Mouse (Mus musculus): ENCODE measurements around the gene Pdzrn4. TPM values are rescaled to one million over a fixed set of nuclear protein-coding genes. Genes with fewer than 3 reads are reported as not detected.
A peak's percentile ranks its signal among the peaks of the same experiment; 100 is the strongest.

Gene Pdzrn4
- polyA plus RNA-seq, 1 experiment from 2014 or later = 2.1 TPM

DNA sequence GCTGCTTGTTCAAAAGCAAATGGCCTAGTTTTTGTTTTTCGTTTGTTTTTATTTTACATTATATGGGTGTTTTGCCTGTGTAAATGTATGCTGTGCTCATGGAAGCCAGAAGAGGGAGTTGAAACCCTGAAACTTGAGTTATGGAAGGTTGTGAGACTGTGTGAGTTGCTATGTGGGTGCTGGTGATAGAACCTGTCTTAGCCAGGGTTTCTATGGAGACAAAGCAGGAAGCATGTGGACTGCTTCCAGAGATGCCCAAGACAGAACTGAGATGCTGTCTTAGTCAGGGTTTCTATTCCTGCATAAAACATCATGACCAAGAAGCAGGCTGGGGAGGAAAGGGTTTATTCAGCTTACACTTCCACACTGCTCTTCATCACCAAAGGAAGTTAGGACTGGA lies 190.8 kb downstream of the Pdzrn4 start:
- no peak overlapping the region for H3K4me2 ChIP-seq (ENCODE audit: low read depth, low read length)
- no peak overlapping the region for H3K4me3 ChIP-seq (ENCODE audit: low read length)
- H3K36me3 ChIP-seq (ENCODE audit: control insufficient read depth, insufficient read depth) = no peaks in the 10 kb centered on the region
- 78% methylated on average over 1 of the region's 1 CpGs for WGBS
- no peak overlapping the region for H3K9ac ChIP-seq (ENCODE audit: low read length)
- ATAC-seq (replicated peaks; ENCODE audit: extremely low read depth, insufficient read depth, low FRiP score) = no peak
- no peak overlapping the region for H3K27ac ChIP-seq (ENCODE audit: low read length)
- H3K9me3 ChIP-seq (replicated peaks; ENCODE audit: control insufficient read depth, low read length) = no peaks in the 10 kb centered on the region
- no peaks in the 10 kb centered on the region for H3K4me1 ChIP-seq (ENCODE audit: control insufficient read depth, insufficient read depth, low read length)
- no peaks in the 10 kb centered on the region for H3K27me3 ChIP-seq (ENCODE audit: control insufficient read depth, insufficient read depth, low read length)

DNA sequence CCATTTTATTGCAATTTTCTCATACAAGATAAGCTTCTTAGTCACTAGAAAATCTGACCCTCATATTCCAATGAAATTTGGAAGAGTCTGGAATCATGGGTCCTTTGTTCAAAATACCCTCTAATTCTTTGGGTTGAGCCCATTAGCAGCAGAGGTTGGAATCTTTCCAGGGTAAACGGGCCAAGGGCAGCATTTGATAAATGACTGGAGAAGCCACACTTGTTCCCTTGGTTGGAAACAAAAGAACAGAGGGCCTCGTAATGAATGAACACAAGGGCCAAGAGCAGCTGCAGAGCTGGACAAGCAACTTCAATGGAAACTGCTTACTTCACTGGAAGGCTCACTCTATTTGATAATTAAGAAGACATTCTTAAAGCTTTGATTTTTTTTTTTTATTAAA lies 198.0 kb downstream of the Pdzrn4 start:
- Histone ChIP-seq H3K9me3 (replicated peaks; ENCODE audit: control insufficient read depth, low read length) (no peaks in the 10 kb centered on the region), H3K36me3 (ENCODE audit: control insufficient read depth, insufficient read depth) (no peaks in the 10 kb centered on the region), H3K27ac (ENCODE audit: low read length) (no peak overlapping the region), H3K4me1 (ENCODE audit: control insufficient read depth, insufficient read depth, low read length) (no peaks in the 10 kb centered on the region), H3K9ac (ENCODE audit: low read length) (no peak overlapping the region), H3K4me3 (ENCODE audit: low read length) (no peak overlapping the region), H3K4me2 (ENCODE audit: low read depth, low read length) (no peak overlapping the region), H3K27me3 (ENCODE audit: control insufficient read depth, insufficient read depth, low read length) (no peaks in the 10 kb centered on the region)
- 24% methylated on average over 2 of the region's 2 CpGs for WGBS
- no peak for ATAC-seq (replicated peaks; ENCODE audit: extremely low read depth, insufficient read depth, low FRiP score)

DNA sequence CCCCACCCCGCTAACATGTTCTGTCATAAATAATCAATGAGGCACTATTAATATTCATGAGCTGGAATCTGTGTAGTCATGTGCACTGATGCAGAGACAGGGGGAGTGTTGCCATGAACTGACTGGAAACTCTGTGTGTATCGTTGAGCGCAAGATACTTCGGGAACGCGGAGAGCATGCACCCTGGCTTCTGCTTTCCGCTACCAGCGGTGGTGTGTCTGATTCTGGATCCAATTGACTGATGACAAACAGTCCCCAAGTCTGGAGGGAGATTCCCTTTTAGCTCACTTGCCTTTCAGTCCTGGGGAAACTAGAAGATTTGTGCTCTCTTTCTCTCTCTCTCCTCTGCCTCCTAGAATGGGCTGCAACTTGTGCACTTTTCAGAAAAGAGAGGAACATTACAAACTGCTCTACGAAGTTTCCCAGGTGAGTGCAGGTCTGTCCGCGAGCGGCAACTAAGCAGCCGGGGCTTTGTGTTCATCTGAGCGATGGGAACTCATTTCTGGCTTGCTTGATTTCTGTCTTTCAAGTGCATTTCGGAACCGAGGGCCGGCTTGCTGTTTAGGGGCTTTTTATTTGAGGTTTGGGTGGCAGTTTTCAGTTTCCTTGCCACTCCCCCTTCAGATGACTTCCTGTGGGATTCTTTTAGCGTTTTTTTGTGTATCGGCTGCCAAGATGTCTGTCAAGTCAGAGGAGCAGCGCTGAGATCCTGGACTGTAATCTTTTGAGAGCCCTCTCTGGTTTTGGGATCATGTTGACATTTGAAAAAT lies 200.5 kb downstream of the Pdzrn4 start:
- Histone ChIP-seq H3K9ac (ENCODE audit: low read length) (peak overlapping the region; percentile 61), H3K27me3 (ENCODE audit: control insufficient read depth, insufficient read depth, low read length) (no peaks in the 10 kb centered on the region), H3K4me2 (ENCODE audit: low read depth, low read length) (peak overlapping the region; percentile 87), H3K4me1 (ENCODE audit: control insufficient read depth, insufficient read depth, low read length) (no peaks in the 10 kb centered on the region), H3K4me3 (ENCODE audit: low read length) (peak overlapping the region; percentile 43), H3K9me3 (replicated peaks; ENCODE audit: control insufficient read depth, low read length) (no peaks in the 10 kb centered on the region), H3K36me3 (ENCODE audit: control insufficient read depth, insufficient read depth) (no peaks in the 10 kb centered on the region), H3K27ac (ENCODE audit: low read length) (no peak overlapping the region)
- WGBS = under 1% methylated on average over 20 of the region's 20 CpGs
- 0 out of 2 replicates have a peak, but pooled peaks have one; percentile 41 for ATAC-seq (replicated peaks; ENCODE audit: extremely low read depth, insufficient read depth, low FRiP score)

DNA sequence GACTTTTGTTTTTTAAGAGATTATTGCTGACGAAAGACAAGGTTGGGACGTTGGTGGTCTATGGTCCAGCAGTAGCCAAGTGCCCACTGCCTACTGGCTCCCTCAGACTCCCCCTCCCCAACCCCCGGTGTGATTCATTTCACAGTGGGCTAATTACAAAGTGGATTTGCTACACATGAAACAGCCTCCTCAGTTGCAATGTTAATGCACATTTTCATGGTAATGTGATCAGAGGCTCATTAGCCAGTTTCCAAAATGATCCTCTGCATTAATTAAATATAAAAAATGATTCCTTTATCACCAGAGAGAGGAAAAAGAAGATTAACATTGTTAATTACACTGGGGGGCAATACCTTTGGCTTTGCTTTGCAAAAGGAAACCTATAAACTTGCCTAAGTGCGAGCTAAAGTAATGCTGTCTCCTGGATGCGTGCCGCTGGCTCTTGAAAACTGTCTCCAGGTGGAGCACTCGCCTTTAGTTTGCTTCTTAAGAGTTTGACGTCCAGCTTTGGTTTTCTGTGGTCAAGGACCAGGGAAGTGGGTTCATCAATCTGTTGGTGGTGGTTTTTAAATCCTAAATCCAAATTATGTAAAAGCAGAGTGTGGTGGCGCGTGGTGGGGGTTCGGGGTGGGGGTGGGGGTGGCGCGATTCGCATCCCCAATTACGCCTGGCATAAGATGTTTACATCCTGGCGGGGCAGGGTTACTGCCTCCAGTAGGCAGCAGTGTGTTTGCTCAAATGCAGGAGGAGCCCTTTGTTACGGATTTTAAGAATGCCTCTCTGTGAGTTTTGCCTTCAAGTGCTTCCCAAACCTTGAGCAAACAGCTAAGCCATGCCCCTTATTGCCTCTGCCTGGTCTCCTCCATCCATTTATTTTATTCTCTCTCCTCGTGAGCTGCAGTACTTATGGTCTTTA lies 202.0 kb downstream of the Pdzrn4 start:
- no peaks in the 10 kb centered on the region for H3K9me3 ChIP-seq (replicated peaks; ENCODE audit: control insufficient read depth, low read length)
- H3K4me1 ChIP-seq (ENCODE audit: control insufficient read depth, insufficient read depth, low read length) = no peaks in the 10 kb centered on the region
- H3K27ac ChIP-seq (ENCODE audit: low read length) = no peak overlapping the region
- H3K9ac ChIP-seq (ENCODE audit: low read length) = no peak overlapping the region
- H3K36me3 ChIP-seq (ENCODE audit: control insufficient read depth, insufficient read depth) = no peaks in the 10 kb centered on the region
- 4% methylated on average over 18 of the region's 18 CpGs for WGBS
- H3K27me3 ChIP-seq (ENCODE audit: control insufficient read depth, insufficient read depth, low read length) = no peaks in the 10 kb centered on the region
- no peak for ATAC-seq (replicated peaks; ENCODE audit: extremely low read depth, insufficient read depth, low FRiP score)
- H3K4me2 ChIP-seq (ENCODE audit: low read depth, low read length) = peak overlapping the region; percentile 63
- H3K4me3 ChIP-seq (ENCODE audit: low read length) = peak overlapping the region; percentile 40

DNA sequence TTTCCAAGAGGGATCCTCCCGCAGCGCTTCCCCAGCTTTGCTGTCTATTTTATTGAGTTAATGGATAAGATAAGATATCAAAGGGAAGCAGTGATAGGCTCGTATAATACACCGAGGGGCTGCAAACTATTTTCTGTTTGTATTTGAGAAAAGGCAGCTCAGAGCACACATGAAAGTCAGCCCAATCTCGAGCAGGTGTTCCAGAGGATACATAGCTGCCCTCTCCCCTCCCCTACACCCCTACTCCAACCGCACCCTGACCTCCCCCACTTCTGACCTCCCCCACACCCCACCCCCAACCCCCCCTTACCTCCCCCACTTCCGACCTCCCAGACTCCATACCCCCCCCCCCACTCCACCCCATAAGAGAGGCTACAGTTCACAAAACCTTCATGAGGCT lies 202.7 kb downstream of the Pdzrn4 start:
- no peak overlapping the region for H3K9ac ChIP-seq (ENCODE audit: low read length)
- no peak for ATAC-seq (replicated peaks; ENCODE audit: extremely low read depth, insufficient read depth, low FRiP score)

DNA sequence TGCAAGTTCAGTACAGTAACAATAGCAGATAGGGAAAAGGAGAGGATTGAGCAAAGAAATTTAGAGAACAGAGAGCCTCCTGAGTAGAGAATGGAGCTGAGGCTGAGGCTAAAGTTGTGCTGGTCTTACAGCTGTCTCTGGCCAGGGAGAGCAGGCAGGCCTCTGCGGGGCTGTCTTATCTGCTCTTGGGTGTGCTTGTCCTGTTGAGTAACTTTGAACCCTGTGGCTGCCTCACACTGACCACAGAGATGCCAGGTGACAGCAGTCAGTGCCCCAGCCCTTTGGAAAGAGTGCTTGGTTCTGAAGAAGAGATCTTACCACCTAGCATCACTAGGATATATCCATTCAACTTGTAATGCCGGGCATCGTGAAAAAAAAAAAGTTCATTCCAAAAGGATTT lies 214.2 kb downstream of the Pdzrn4 start:
- H3K4me1 ChIP-seq (ENCODE audit: control insufficient read depth, insufficient read depth, low read length) = no peaks in the 10 kb centered on the region
- 72% methylated on average over 3 of the region's 3 CpGs for WGBS
- H3K27me3 ChIP-seq (ENCODE audit: control insufficient read depth, insufficient read depth, low read length) = no peaks in the 10 kb centered on the region
- H3K9me3 ChIP-seq (replicated peaks; ENCODE audit: control insufficient read depth, low read length) = no peaks in the 10 kb centered on the region
- no peak for ATAC-seq (replicated peaks; ENCODE audit: extremely low read depth, insufficient read depth, low FRiP score)
- H3K36me3 ChIP-seq (ENCODE audit: control insufficient read depth, insufficient read depth) = no peaks in the 10 kb centered on the region
- H3K4me2 ChIP-seq (ENCODE audit: low read depth, low read length) = no peak overlapping the region
- no peak overlapping the region for H3K4me3 ChIP-seq (ENCODE audit: low read length)
- no peak overlapping the region for H3K27ac ChIP-seq (ENCODE audit: low read length)
- no peak overlapping the region for H3K9ac ChIP-seq (ENCODE audit: low read length)

More for the DNA sequence above, 202.7 kb downstream of the Pdzrn4 start:
- Histone ChIP-seq H3K4me2 (ENCODE audit: low read depth, low read length) (peak overlapping the region; percentile 63), H3K9me3 (replicated peaks; ENCODE audit: control insufficient read depth, low read length) (no peaks in the 10 kb centered on the region), H3K4me3 (ENCODE audit: low read length) (no peak overlapping the region; the same call in 1 of the 2 replicates), H3K36me3 (ENCODE audit: control insufficient read depth, insufficient read depth) (no peaks in the 10 kb centered on the region), H3K27ac (ENCODE audit: low read length) (no peak overlapping the region), H3K4me1 (ENCODE audit: control insufficient read depth, insufficient read depth, low read length) (no peaks in the 10 kb centered on the region), H3K27me3 (ENCODE audit: control insufficient read depth, insufficient read depth, low read length) (no peaks in the 10 kb centered on the region)
- WGBS = 8% methylated on average over 7 of the region's 7 CpGs

DNA sequence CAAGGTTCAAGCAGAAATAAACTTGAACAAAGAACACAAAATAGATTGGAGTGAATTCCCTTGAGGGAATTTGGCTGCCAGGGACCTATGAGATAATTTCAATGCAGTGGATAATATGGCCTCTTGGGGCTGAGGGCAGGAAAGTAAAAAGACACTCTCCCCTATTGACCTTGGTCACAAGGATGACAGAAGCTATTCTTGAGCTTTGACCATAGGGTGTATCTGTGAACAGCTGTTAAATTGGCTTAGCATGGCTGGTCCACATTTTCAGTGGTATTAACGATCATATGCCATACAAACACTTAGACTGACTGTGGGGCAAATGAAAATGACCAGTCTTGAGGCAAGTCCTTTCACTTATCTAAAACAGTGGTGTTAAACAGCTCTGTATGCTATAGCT lies 215.7 kb downstream of the Pdzrn4 start:
- no peaks in the 10 kb centered on the region for H3K36me3 ChIP-seq (ENCODE audit: control insufficient read depth, insufficient read depth)
- no peaks in the 10 kb centered on the region for H3K4me1 ChIP-seq (ENCODE audit: control insufficient read depth, insufficient read depth, low read length)
- no peak overlapping the region for H3K4me3 ChIP-seq (ENCODE audit: low read length)
- ATAC-seq (replicated peaks; ENCODE audit: extremely low read depth, insufficient read depth, low FRiP score) = no peak
- no peak overlapping the region for H3K4me2 ChIP-seq (ENCODE audit: low read depth, low read length)
- H3K27ac ChIP-seq (ENCODE audit: low read length) = no peak overlapping the region
- H3K9me3 ChIP-seq (replicated peaks; ENCODE audit: control insufficient read depth, low read length) = no peaks in the 10 kb centered on the region
- H3K27me3 ChIP-seq (ENCODE audit: control insufficient read depth, insufficient read depth, low read length) = no peaks in the 10 kb centered on the region
- H3K9ac ChIP-seq (ENCODE audit: low read length) = no peak overlapping the region
- WGBS = 77% methylated on average over 1 of the region's 1 CpGs

DNA sequence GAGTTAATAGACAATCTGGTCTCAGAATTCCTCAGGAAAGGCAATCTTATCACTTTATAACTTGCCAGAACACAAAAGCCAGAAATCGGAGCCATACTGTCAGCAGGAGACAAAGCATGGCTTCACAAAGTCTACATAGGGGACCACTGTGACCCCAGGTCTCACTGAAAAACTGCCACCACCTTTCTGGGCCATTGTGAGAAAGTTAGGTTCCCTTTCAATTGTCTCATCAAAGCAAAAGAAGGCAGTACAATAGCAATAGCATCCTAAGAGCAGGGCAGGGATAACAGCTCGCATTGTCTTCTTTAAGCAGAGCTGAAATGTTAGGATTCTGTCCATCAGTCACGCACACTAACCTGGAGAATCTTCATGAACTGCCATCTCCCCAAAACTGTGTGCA lies 216.5 kb downstream of the Pdzrn4 start:
- Histone ChIP-seq H3K4me3 (ENCODE audit: low read length) (no peak overlapping the region), H3K36me3 (ENCODE audit: control insufficient read depth, insufficient read depth) (no peaks in the 10 kb centered on the region), H3K27me3 (ENCODE audit: control insufficient read depth, insufficient read depth, low read length) (no peaks in the 10 kb centered on the region), H3K4me1 (ENCODE audit: control insufficient read depth, insufficient read depth, low read length) (no peaks in the 10 kb centered on the region), H3K9me3 (replicated peaks; ENCODE audit: control insufficient read depth, low read length) (no peaks in the 10 kb centered on the region), H3K9ac (ENCODE audit: low read length) (no peak overlapping the region), H3K4me2 (ENCODE audit: low read depth, low read length) (no peak overlapping the region), H3K27ac (ENCODE audit: low read length) (no peak overlapping the region)
- 80% methylated on average over 3 of the region's 3 CpGs for WGBS
- no peak for ATAC-seq (replicated peaks; ENCODE audit: extremely low read depth, insufficient read depth, low FRiP score)

DNA sequence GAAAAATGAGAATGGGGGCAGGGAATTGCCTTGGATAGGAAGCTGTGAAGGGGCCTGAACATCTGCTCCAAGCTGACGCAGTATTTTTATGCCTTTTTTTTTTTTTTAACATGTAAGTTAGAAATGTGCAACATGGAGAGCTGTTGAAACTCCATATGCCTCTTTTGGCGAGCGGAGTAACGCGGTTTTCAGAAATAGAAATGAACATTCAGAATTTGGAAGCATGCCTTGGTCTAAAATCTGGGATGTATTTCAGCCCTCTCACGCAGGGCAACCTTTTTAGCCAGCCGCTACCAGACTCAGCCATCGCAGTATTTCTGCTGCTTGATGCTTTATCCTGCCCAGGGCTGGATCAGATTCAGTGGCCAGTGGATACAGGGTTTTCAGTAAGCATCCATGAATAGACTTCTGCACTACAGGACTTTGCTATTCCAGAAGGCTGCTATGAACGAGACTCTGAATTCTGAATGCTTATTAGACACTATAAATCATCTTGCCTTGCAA lies 225.1 kb downstream of the Pdzrn4 start:
- no peak overlapping the region for H3K9ac ChIP-seq (ENCODE audit: low read length)
- no peaks in the 10 kb centered on the region for H3K27me3 ChIP-seq (ENCODE audit: control insufficient read depth, insufficient read depth, low read length)
- H3K36me3 ChIP-seq (ENCODE audit: control insufficient read depth, insufficient read depth) = no peaks in the 10 kb centered on the region
- ATAC-seq (replicated peaks; ENCODE audit: extremely low read depth, insufficient read depth, low FRiP score) = no peak
- no peaks in the 10 kb centered on the region for H3K4me1 ChIP-seq (ENCODE audit: control insufficient read depth, insufficient read depth, low read length)
- no peak overlapping the region for H3K27ac ChIP-seq (ENCODE audit: low read length)
- H3K4me2 ChIP-seq (ENCODE audit: low read depth, low read length) = no peak overlapping the region
- 83% methylated on average over 9 of the region's 9 CpGs for WGBS
- H3K9me3 ChIP-seq (replicated peaks; ENCODE audit: control insufficient read depth, low read length) = no peaks in the 10 kb centered on the region
- no peak overlapping the region for H3K4me3 ChIP-seq (ENCODE audit: low read length)
